Mouse (Mus musculus) frontal cortex, postnatal 36 days (tissue): ENCODE measurements around the gene Hcn2.
A peak's percentile ranks its signal among the peaks of the same experiment; 100 is the strongest.

Source experiments
- DNase-seq, 2 experiments: peaks; one replicate each; pipeline ENCODE4 v3.0.0; 2022; ENCODE audit warnings: low spot score in 2 of 2

The Hcn2 gene

GRCm38 (mm10) chr10:79716254-79716987 lies at the start of gene Hcn2:
TSS of gene Hcn2 (plus strand) at chr10:79716634.
- no peak for DNase-seq

GRCm38 (mm10) chr10:79668076-79668475 lies 48.4 kb upstream of the Hcn2 start:
- no peak for DNase-seq

- DNase-seq = peak; percentile 93 to 97
These were observed 47.5 kb upstream of the Hcn2 start, which contains the start of gene Tpgs1 for GRCm38 (mm10) chr10:79668771-79669575. TSS of gene Tpgs1 (plus strand) at chr10:79669369.

GRCm38 (mm10) chr10:79669576-79670057 lies 46.8 kb upstream of the Hcn2 start:
- DNase-seq = peak; percentile 78 to 84

GRCm38 (mm10) chr10:79670071-79670888 lies 46.2 kb upstream of the Hcn2 start:
- DNase-seq = no peak

- no peak for DNase-seq
These were observed 44.9 kb upstream of the Hcn2 start for GRCm38 (mm10) chr10:79671396-79672087.

- no peak for DNase-seq
These were observed 44.4 kb upstream of the Hcn2 start for GRCm38 (mm10) chr10:79672088-79672455.

GRCm38 (mm10) chr10:79673054-79673453 lies 43.4 kb upstream of the Hcn2 start:
- no peak for DNase-seq

GRCm38 (mm10) chr10:79675346-79676035 lies 40.9 kb upstream of the Hcn2 start:
- no peak for DNase-seq

GRCm38 (mm10) chr10:79680606-79681495 lies 35.6 kb upstream of the Hcn2 start:
- no peak for DNase-seq

- peak; percentile 100 for DNase-seq
These were observed 34.7 kb upstream of the Hcn2 start, which contains the start of gene Cdc34 for GRCm38 (mm10) chr10:79681591-79682245. TSS of gene Cdc34 (plus strand) at chr10:79682195.

GRCm38 (mm10) chr10:79682551-79682915 lies 33.9 kb upstream of the Hcn2 start:
- DNase-seq = no peak

- no peak for DNase-seq
These were observed 33.4 kb upstream of the Hcn2 start for GRCm38 (mm10) chr10:79682916-79683582.

GRCm38 (mm10) chr10:79683726-79684640 lies 32.5 kb upstream of the Hcn2 start:
- no peak for DNase-seq

GRCm38 (mm10) chr10:79684770-79685600 lies 31.4 kb upstream of the Hcn2 start:
- no peak for DNase-seq

GRCm38 (mm10) chr10:79686219-79686618 lies 30.2 kb upstream of the Hcn2 start:
- no peak for DNase-seq

- no peak for DNase-seq
These were observed 29.7 kb upstream of the Hcn2 start for GRCm38 (mm10) chr10:79686691-79687090.
